Mouse (Mus musculus): ENCODE data around the gene Atp5g2. TPM values are rescaled to one million over a fixed set of nuclear protein-coding genes. Genes with fewer than 3 reads are reported as not detected.

Gene Atp5g2
- 249 and 253 TPM in 2 replicates for polyA plus RNA-seq (2012; rRNA removed)

GRCm38 (mm10) chr15:102672215-102673071, at the start of gene Atp5g2:
Gene Atp5g2 (minus strand): TSS chr15:102672352.
- Histone ChIP-seq H3K27ac (ENCODE audit: insufficient read depth, low read length) (peak within 1 kb of the TSS; percentile 63), H3K36me3 (ENCODE audit: control insufficient read depth, insufficient read depth, low read length) (no peaks in the 10 kb centered on the region), H3K4me1 (ENCODE audit: control insufficient read depth, insufficient read depth, insufficient read length) (peaks cover 2% of the 10 kb centered on the region; the same call in 1 of the 2 replicates), H3K27me3 (ENCODE audit: control insufficient read depth, insufficient read depth, low read length) (peaks cover 8% of the 10 kb centered on the region), H3K4me3 (ENCODE audit: extremely low read depth, insufficient read depth, insufficient read length) (peak within 1 kb of the TSS; percentile 48)
- DNase-seq (ENCODE audit: low read depth in 1 of 2, low spot score in 2 of 2) = peak in 1 of 2 experiments; percentile 3
- WGBS = 18% methylated on average over 37 of the region's 37 CpGs
- TF ChIP-seq POLR2A (IDR thresholded peaks at IDR 0.05; ENCODE audit: low read depth, low read length) (no peak), CTCF (IDR thresholded peaks at IDR 0.05; ENCODE audit: extremely low read depth, insufficient read depth, insufficient read length, insufficient replicate concordance) (no peak)

GRCm38 (mm10) chr15:102721016-102721898, 49.1 kb upstream of the Atp5g2 start:
- peaks cover 2% of the 10 kb centered on the region; the same call in 1 of the 2 replicates for H3K4me1 ChIP-seq (ENCODE audit: control insufficient read depth, insufficient read depth, insufficient read length)
- H3K27ac ChIP-seq (ENCODE audit: insufficient read depth, low read length) = 0 out of 2 replicates have a peak overlapping the region, but pooled peaks have one; percentile 24
- DNase-seq (ENCODE audit: low read depth in 1 of 2, low spot score in 2 of 2) = no peak
- H3K27me3 ChIP-seq (ENCODE audit: control insufficient read depth, insufficient read depth, low read length) = no peaks in the 10 kb centered on the region
- H3K36me3 ChIP-seq (ENCODE audit: control insufficient read depth, insufficient read depth, low read length) = peaks cover 8% of the 10 kb centered on the region
- no peak for TF ChIP-seq POLR2A (IDR thresholded peaks at IDR 0.05; ENCODE audit: low read depth, low read length)
- TF ChIP-seq CTCF (IDR thresholded peaks at IDR 0.05; ENCODE audit: extremely low read depth, insufficient read depth, insufficient read length, insufficient replicate concordance) = no peak
- WGBS = 3% methylated on average over 14 of the region's 14 CpGs
- peak overlapping the region; percentile 74 for H3K4me3 ChIP-seq (ENCODE audit: extremely low read depth, insufficient read depth, insufficient read length)

GRCm38 (mm10) chr15:102716132-102716531, 44.0 kb upstream of the Atp5g2 start:
- 93% methylated on average over 12 of the region's 12 CpGs for WGBS
- Histone ChIP-seq H3K27ac (ENCODE audit: insufficient read depth, low read length) (no peak overlapping the region), H3K27me3 (ENCODE audit: control insufficient read depth, insufficient read depth, low read length) (no peaks in the 10 kb centered on the region), H3K4me1 (ENCODE audit: control insufficient read depth, insufficient read depth, insufficient read length) (no peaks in the 10 kb centered on the region; the same call in 1 of the 2 replicates), H3K36me3 (ENCODE audit: control insufficient read depth, insufficient read depth, low read length) (peaks cover 26% of the 10 kb centered on the region), H3K4me3 (ENCODE audit: extremely low read depth, insufficient read depth, insufficient read length) (no peak overlapping the region)
- no peak for DNase-seq (ENCODE audit: low read depth in 1 of 2, low spot score in 2 of 2)
- TF ChIP-seq CTCF (IDR thresholded peaks at IDR 0.05; ENCODE audit: extremely low read depth, insufficient read depth, insufficient read length, insufficient replicate concordance) (no peak), POLR2A (IDR thresholded peaks at IDR 0.05; ENCODE audit: low read depth, low read length) (no peak)

- 90% methylated on average over 6 of the region's 6 CpGs for WGBS
Observed at GRCm38 (mm10) chr15:102707736-102708269, 35.7 kb upstream of the Atp5g2 start.

GRCm38 (mm10) chr15:102705923-102706503, 33.9 kb upstream of the Atp5g2 start:
- peaks cover 31% of the 10 kb centered on the region for H3K36me3 ChIP-seq (ENCODE audit: control insufficient read depth, insufficient read depth, low read length)
- no peak overlapping the region for H3K27ac ChIP-seq (ENCODE audit: insufficient read depth, low read length)
- DNase-seq (ENCODE audit: low read depth in 1 of 2, low spot score in 2 of 2) = no peak
- no peak for TF ChIP-seq CTCF (IDR thresholded peaks at IDR 0.05; ENCODE audit: extremely low read depth, insufficient read depth, insufficient read length, insufficient replicate concordance)
- TF ChIP-seq POLR2A (IDR thresholded peaks at IDR 0.05; ENCODE audit: low read depth, low read length) = no peak
- no peaks in the 10 kb centered on the region for H3K4me1 ChIP-seq (ENCODE audit: control insufficient read depth, insufficient read depth, insufficient read length)
- no peak overlapping the region for H3K4me3 ChIP-seq (ENCODE audit: extremely low read depth, insufficient read depth, insufficient read length)
- no peaks in the 10 kb centered on the region for H3K27me3 ChIP-seq (ENCODE audit: control insufficient read depth, insufficient read depth, low read length)
- WGBS = 92% methylated on average over 7 of the region's 7 CpGs

More at GRCm38 (mm10) chr15:102707736-102708269, 35.7 kb upstream of the Atp5g2 start:
- Histone ChIP-seq H3K4me3 (ENCODE audit: extremely low read depth, insufficient read depth, insufficient read length) (no peak overlapping the region), H3K27ac (ENCODE audit: insufficient read depth, low read length) (no peak overlapping the region), H3K36me3 (ENCODE audit: control insufficient read depth, insufficient read depth, low read length) (peaks cover 39% of the 10 kb centered on the region), H3K27me3 (ENCODE audit: control insufficient read depth, insufficient read depth, low read length) (no peaks in the 10 kb centered on the region), H3K4me1 (ENCODE audit: control insufficient read depth, insufficient read depth, insufficient read length) (no peaks in the 10 kb centered on the region)
- no peak for DNase-seq (ENCODE audit: low read depth in 1 of 2, low spot score in 2 of 2)
- TF ChIP-seq CTCF (IDR thresholded peaks at IDR 0.05; ENCODE audit: extremely low read depth, insufficient read depth, insufficient read length, insufficient replicate concordance) = no peak
- no peak for TF ChIP-seq POLR2A (IDR thresholded peaks at IDR 0.05; ENCODE audit: low read depth, low read length)

- no peaks in the 10 kb centered on the region for H3K27me3 ChIP-seq (ENCODE audit: control insufficient read depth, insufficient read depth, low read length)
- WGBS = 69% methylated on average over 9 of the region's 9 CpGs
- no peak overlapping the region for H3K27ac ChIP-seq (ENCODE audit: insufficient read depth, low read length)
- H3K4me1 ChIP-seq (ENCODE audit: control insufficient read depth, insufficient read depth, insufficient read length) = no peaks in the 10 kb centered on the region
- no peak for DNase-seq (ENCODE audit: low read depth in 1 of 2, low spot score in 2 of 2)
- TF ChIP-seq POLR2A (IDR thresholded peaks at IDR 0.05; ENCODE audit: low read depth, low read length) = no peak
- TF ChIP-seq CTCF (IDR thresholded peaks at IDR 0.05; ENCODE audit: extremely low read depth, insufficient read depth, insufficient read length, insufficient replicate concordance) = no peak
- H3K4me3 ChIP-seq (ENCODE audit: extremely low read depth, insufficient read depth, insufficient read length) = no peak overlapping the region
- H3K36me3 ChIP-seq (ENCODE audit: control insufficient read depth, insufficient read depth, low read length) = peaks cover 25% of the 10 kb centered on the region
Observed at GRCm38 (mm10) chr15:102705226-102705894, 33.2 kb upstream of the Atp5g2 start.
